Mouse (Mus musculus) inflammation-experienced regulatory T-cells, adult 6 months (primary cell): ENCODE data around the gene Eci1. TPM values are rescaled to one million over a fixed set of nuclear protein-coding genes. Genes with fewer than 3 reads are reported as not detected.
"Not testable (repeated sequence)": the region's sequence is repeated elsewhere in the genome, so short reads cannot be mapped to it uniquely, and the experiment has no call there.

Experiments used
- ATAC-seq: one replicate; pipeline ENCODE4 v1.8.0; 2017
- polyA plus RNA-seq, 3 experiments: library from polyadenylated mRNA; unstranded; fragments of 100-300 nt; shearing (Covaris generic); gene quantifications; one replicate each; pipeline ENCODE4 v1.2.1; 2017

Eci1 gene
- polyA plus RNA-seq, 3 experiments from 2014 or later: 52.4 to 61.7 (median 59.7) TPM

DNA sequence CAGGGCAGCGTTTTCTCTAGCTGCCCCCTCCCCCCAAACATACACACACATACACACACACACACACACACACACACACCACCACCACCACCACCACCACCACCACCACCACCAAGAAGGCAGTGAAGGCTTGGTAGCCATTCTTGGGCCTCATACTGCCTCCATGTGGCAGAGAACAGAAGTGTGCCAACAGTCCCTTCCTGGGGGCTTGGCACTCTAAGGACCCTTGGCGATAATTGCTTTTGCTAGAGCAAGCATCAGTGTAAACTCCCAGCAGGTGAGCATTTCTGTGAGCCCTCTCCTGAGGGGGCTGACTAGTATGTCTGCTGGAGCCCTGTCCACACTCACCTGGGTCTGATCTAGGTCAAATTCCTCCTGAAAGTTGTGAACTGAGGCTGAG is 14.7 kb downstream of the Eci1 start:
- no peak for ATAC-seq

- ATAC-seq: no peak
Measured at GRCm38 (mm10) chr17:24442107-24442506, 15.7 kb downstream of the Eci1 start.

- ATAC-seq: no peak
Measured at GRCm38 (mm10) chr17:24442632-24443155, 16.3 kb downstream of the Eci1 start, which contains the start of gene Dnase1l2. Gene Dnase1l2 (minus strand): TSS chr17:24443105.

DNA sequence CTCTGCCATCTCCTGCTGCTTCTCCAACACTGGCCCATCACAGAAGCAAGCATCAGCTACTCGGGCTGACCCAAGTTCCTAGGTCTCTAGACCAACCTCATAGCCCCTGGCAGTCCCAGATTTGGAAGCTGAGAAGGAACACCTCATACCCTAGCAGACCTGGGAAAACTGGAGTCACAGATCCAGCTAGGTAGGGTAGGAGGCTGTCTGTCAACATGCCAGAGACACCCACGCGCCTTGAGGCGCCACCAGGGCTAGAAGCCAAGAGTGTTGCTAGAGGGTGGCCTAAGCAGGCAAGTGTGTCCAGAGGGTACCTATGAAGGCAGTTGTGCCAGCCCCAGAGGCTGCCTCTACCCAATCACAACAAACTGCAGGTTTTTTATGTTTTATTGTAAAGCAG is 17.0 kb downstream of the Eci1 start:
- ATAC-seq: no peak

DNA sequence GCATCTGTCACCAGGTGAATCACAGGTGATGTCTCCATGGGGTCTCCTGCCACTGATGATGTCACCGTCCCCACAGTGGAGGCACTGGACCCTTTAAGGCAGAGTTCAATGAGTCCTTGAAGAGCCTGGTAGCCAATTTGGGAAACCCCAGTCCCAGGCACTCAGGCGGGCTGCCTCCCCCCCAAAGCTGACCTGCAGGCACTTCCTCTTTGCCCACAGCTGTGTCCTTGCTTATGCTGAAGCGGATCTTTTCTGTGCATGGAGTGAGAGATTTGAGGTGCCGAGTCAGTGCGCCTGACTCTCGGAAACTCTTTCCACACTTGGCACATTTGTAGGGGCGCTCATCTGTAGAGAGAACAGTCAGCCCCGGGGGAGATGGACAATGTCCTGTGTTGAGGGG is 20.1 kb downstream of the Eci1 start:
- ATAC-seq: no peak

GRCm38 (mm10) chr17:24449507-24449906 is 23.1 kb downstream of the Eci1 start:
- ATAC-seq: no peak

DNA sequence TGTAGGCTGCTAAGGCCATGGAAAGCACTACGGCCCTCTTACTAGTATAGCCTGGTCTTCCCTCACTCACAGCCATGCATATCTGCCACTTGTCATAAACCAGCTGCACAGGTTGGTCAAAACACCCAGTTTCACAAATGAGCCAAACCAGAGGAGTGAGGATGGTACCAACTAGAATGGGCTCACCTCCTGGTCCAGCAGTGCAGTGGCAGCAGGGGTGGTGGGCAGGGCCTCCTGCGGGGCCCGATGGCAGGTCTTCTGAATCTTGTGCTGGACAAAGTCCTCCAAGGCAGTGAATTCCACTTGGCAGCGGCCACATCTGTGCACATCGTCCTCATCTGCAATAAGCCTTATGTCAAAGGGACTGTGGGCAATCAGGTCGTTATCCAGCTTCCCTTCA is 24.8 kb downstream of the Eci1 start:
- no peak for ATAC-seq

GRCm38 (mm10) chr17:24453372-24453771 is 26.9 kb downstream of the Eci1 start:
- ATAC-seq: no peak

GRCm38 (mm10) chr17:24454218-24454755 is 27.8 kb downstream of the Eci1 start:
- ATAC-seq: peak; percentile 63

DNA sequence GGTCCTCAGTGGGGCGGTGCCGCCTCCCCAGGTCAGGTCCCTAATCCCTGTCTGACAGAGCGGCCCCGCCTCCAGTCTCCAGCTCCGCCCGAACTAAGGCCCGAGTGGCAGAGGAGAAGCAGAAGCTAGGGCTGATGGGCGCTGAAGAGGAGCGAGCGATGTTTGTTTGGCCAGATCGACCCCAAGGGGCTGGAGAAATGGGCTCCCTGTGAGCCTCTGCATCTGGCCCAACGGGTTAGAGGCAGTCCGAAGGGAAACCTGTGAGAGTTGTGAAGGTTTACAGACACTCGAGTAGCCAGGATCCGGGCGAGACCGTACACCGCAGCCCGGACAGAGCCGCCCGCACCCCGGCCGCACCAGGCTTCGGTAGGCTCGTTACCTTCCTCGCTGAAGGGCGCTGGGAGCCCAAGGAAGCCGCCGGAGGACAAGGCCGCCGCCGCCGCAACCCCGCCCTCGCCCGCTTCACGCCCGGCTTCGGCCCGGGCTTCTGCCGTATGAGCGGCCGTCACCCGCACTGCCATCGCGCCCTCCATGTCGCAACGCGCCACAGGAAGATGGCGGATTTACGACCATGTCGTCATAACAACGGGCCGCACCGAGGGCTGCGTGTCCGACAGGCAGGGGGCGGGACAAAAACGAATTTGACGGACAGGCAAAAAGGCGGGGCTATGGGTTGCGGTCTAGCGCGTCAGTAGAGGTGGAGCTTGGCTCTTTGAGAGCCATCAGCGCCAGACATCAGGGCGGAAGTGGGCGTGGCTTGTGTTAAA is 28.5 kb downstream of the Eci1 start:
- peak; percentile 88 for ATAC-seq

- ATAC-seq: not testable (repeated sequence)
Measured at GRCm38 (mm10) chr17:24455523-24456206, 29.2 kb downstream of the Eci1 start.

GRCm38 (mm10) chr17:24461580-24461979 is 35.1 kb downstream of the Eci1 start:
- ATAC-seq: peak; percentile 61

GRCm38 (mm10) chr17:24462932-24463331 is 36.5 kb downstream of the Eci1 start:
- ATAC-seq: no peak

DNA sequence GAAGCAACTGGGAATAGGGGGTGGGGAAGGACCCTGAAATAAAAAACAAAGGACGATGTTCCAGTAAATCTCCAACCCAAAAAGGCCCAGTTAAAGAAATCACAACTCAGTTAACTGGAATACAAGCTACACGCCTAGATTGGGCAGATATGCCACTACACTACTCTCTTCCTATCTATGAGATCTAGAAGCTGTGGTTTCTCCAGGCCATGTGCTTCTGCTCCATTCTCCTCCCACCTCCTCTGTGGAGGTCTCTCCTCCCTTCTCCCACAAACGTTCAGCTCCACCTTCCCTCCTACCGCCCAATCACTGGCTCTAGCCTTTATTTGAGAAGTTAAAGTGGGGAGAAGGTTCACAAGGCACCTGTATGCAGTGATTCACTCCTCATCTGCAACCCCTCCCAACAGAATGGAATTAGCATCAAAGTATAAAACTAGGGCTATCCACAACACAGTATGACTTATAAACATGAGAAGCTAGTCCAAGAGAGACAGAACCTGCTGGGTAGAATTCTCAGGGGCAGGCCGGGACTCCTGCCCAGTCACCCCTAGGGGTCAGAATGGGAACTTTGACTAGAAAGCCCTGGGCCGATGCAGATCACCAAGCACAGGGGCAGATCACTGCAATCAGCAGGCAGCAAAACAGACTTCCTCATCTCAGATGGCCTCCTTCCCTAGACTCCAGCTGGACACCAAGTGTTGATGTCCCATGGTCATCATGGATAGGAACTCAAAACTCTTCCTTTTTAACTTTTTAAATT is 37.1 kb downstream of the Eci1 start:
- ATAC-seq: peak; percentile 56

GRCm38 (mm10) chr17:24468636-24469246 is 42.3 kb downstream of the Eci1 start:
- ATAC-seq: no peak

- ATAC-seq: no peak
Measured at GRCm38 (mm10) chr17:24469336-24469909, 43.0 kb downstream of the Eci1 start.

- ATAC-seq: peak; percentile 97
Measured at GRCm38 (mm10) chr17:24469910-24470602, 43.6 kb downstream of the Eci1 start, which contains the start of the genes E4f1 and Pgp. Gene E4f1 (minus strand): TSS chr17:24470313. Gene Pgp (plus strand): TSS chr17:24470392.

GRCm38 (mm10) chr17:24470701-24471527 is 44.5 kb downstream of the Eci1 start:
- ATAC-seq: no peak

DNA sequence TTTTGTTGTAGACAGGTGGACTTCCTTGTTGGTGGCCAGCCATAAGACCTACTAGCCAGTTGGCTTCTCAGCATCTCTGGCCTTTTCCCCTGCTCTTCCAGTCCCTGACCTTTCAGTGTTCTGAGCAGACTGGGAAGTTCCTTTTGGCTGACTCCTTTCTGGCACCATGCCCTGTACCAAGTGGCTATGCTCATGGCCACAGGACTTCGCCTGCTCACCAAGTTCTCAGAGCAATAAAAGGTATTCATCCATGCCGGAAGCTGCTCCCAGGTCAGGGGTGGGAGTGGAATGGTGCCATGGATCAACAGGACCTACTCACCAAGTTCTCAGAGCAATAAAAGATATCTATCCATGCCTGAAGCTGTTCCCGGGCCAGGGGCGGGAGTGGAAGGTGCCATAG is 46.1 kb downstream of the Eci1 start:
- ATAC-seq: no peak

DNA sequence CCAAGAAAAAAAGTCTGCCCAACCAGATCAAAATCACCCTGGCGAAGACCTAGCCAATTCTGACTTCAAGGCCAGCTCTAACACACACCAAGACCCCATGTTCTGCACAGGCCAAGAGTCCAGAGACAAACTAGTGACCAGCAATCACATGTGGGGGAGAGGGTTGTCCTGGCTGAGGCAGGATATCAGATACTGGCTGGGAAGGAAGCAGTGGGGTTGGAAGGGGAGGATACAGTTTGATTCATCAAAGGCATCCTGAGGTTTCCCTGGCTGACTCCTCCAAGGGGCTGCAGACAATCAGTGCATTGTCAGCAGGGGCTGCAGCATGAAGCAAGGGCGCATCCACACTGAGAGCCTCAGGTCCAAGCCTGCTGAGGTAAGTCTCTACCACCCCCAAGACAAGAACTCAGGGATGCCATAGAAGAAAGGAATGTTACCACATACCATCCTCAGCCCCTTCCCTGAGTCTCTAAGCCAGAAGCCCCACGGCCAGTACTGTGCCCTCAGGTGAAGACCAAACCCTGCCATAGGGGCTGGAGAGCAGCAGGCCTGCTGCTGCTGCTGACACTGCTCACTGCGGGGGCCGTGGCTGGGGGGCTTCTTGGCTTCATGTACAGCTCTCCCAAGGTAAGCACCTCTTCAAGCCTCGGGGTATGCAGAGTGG is 47.3 kb downstream of the Eci1 start, which contains the start of gene Bricd5:
TSS of gene Bricd5 (plus strand) at position 273 of the 664 bp plus-strand sequence.
- ATAC-seq: no peak
